Mouse (Mus musculus): ENCODE data around the gene Fam102b. TPM values are rescaled to one million over a fixed set of nuclear protein-coding genes. Genes with fewer than 3 reads are reported as not detected.

The Fam102b gene
- polyA plus RNA-seq, 1 experiment = 27.8 TPM

- no peak for TF ChIP-seq POLR2A (IDR thresholded peaks at IDR 0.05; ENCODE audit: low read depth, low read length)
- TF ChIP-seq CTCF (IDR thresholded peaks at IDR 0.05; ENCODE audit: borderline replicate concordance, insufficient read depth, low read length) = no peak
- no peak overlapping the region for H3K27ac ChIP-seq (ENCODE audit: insufficient read depth, low read length)
- no peak overlapping the region for H3K4me3 ChIP-seq (ENCODE audit: insufficient read depth, low read length)
- H3K4me1 ChIP-seq (ENCODE audit: control insufficient read depth, insufficient read depth, low read length) = peaks cover 6% of the 10 kb centered on the region; the same call in 1 of the 2 replicates
Observed at GRCm38 (mm10) chr3:108964361-108965044, 62.9 kb downstream of the Fam102b start.

DNA sequence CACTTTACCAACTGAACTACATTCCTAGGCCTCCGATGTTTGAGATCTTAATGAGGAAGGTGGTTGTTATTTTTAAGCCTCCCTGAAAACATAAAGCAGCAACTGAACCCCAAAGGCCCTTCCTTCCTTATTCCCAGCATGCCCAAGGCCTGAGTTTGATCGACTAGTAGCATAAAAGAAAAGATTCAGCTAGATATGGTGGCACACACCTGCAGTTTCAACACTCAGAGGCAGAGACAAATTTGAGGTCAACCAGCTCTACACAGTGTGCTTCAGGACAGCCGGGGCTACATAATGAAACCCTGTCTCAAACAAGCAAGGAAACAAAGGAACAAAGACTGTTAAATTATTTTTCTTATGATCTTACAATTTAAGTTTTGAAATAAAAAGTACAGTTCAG, 63.6 kb downstream of the Fam102b start:
- H3K4me3 ChIP-seq (ENCODE audit: insufficient read depth, low read length) = no peak overlapping the region
- H3K27ac ChIP-seq (ENCODE audit: insufficient read depth, low read length) = no peak overlapping the region
- H3K4me1 ChIP-seq (ENCODE audit: control insufficient read depth, insufficient read depth, low read length) = peaks cover 9% of the 10 kb centered on the region
- TF ChIP-seq CTCF (IDR thresholded peaks at IDR 0.05; ENCODE audit: borderline replicate concordance, insufficient read depth, low read length) (no peak), POLR2A (IDR thresholded peaks at IDR 0.05; ENCODE audit: low read depth, low read length) (no peak)

GRCm38 (mm10) chr3:108963278-108963677, 64.1 kb downstream of the Fam102b start:
- Histone ChIP-seq H3K27ac (ENCODE audit: insufficient read depth, low read length) (no peak overlapping the region), H3K4me1 (ENCODE audit: control insufficient read depth, insufficient read depth, low read length) (peaks cover 11% of the 10 kb centered on the region), H3K4me3 (ENCODE audit: insufficient read depth, low read length) (no peak overlapping the region)
- no peak for TF ChIP-seq POLR2A (IDR thresholded peaks at IDR 0.05; ENCODE audit: low read depth, low read length)
- no peak for TF ChIP-seq CTCF (IDR thresholded peaks at IDR 0.05; ENCODE audit: borderline replicate concordance, insufficient read depth, low read length)

GRCm38 (mm10) chr3:108961655-108962054, 65.8 kb downstream of the Fam102b start:
- Histone ChIP-seq H3K4me1 (ENCODE audit: control insufficient read depth, insufficient read depth, low read length) (peaks cover 14% of the 10 kb centered on the region), H3K4me3 (ENCODE audit: insufficient read depth, low read length) (no peak overlapping the region), H3K27ac (ENCODE audit: insufficient read depth, low read length) (no peak overlapping the region)
- TF ChIP-seq CTCF (IDR thresholded peaks at IDR 0.05; ENCODE audit: borderline replicate concordance, insufficient read depth, low read length) (no peak), POLR2A (IDR thresholded peaks at IDR 0.05; ENCODE audit: low read depth, low read length) (no peak)

DNA sequence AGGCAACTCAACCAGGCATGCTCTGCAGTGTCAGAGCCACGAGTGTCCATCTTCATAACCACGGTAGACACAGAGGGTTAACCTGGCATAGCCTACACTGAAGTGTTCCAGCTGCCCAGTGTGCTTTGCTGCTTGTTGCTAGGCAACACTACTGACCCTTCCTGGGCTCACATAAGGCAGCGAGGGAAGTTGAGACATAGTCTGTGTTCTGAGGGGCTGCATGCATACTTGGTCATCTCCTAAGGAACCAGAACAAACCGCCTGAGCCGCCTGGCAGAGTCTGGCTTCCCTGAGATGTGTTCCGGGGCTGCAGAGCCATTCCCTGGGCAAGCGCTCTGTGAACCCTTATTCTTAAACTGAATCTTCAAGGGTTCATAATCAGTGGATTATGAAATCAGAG, 66.2 kb downstream of the Fam102b start:
- Histone ChIP-seq H3K27ac (ENCODE audit: insufficient read depth, low read length) (no peak overlapping the region), H3K4me1 (ENCODE audit: control insufficient read depth, insufficient read depth, low read length) (peaks cover 14% of the 10 kb centered on the region), H3K4me3 (ENCODE audit: insufficient read depth, low read length) (no peak overlapping the region)
- TF ChIP-seq CTCF (IDR thresholded peaks at IDR 0.05; ENCODE audit: borderline replicate concordance, insufficient read depth, low read length) (no peak), POLR2A (IDR thresholded peaks at IDR 0.05; ENCODE audit: low read depth, low read length) (no peak)

GRCm38 (mm10) chr3:108959680-108960295, 67.6 kb downstream of the Fam102b start:
- no peak overlapping the region for H3K27ac ChIP-seq (ENCODE audit: insufficient read depth, low read length)
- H3K4me1 ChIP-seq (ENCODE audit: control insufficient read depth, insufficient read depth, low read length) = peaks cover 14% of the 10 kb centered on the region
- TF ChIP-seq POLR2A (IDR thresholded peaks at IDR 0.05; ENCODE audit: low read depth, low read length) (no peak), CTCF (IDR thresholded peaks at IDR 0.05; ENCODE audit: borderline replicate concordance, insufficient read depth, low read length) (no peak)
- H3K4me3 ChIP-seq (ENCODE audit: insufficient read depth, low read length) = no peak overlapping the region

- no peak for TF ChIP-seq POLR2A (IDR thresholded peaks at IDR 0.05; ENCODE audit: low read depth, low read length)
- TF ChIP-seq CTCF (IDR thresholded peaks at IDR 0.05; ENCODE audit: borderline replicate concordance, insufficient read depth, low read length) = no peak
- Histone ChIP-seq H3K4me1 (ENCODE audit: control insufficient read depth, insufficient read depth, low read length) (peaks cover 14% of the 10 kb centered on the region), H3K4me3 (ENCODE audit: insufficient read depth, low read length) (no peak overlapping the region), H3K27ac (ENCODE audit: insufficient read depth, low read length) (no peak overlapping the region)
Observed at GRCm38 (mm10) chr3:108957976-108958375, 69.4 kb downstream of the Fam102b start.

GRCm38 (mm10) chr3:108940996-108941395, 86.4 kb downstream of the Fam102b start:
- H3K4me1 ChIP-seq (ENCODE audit: control insufficient read depth, insufficient read depth, low read length) = no peaks in the 10 kb centered on the region
- no peak overlapping the region for H3K27ac ChIP-seq (ENCODE audit: insufficient read depth, low read length)
- H3K4me3 ChIP-seq (ENCODE audit: insufficient read depth, low read length) = no peak overlapping the region
- TF ChIP-seq CTCF (IDR thresholded peaks at IDR 0.05; ENCODE audit: borderline replicate concordance, insufficient read depth, low read length) (no peak), POLR2A (IDR thresholded peaks at IDR 0.05; ENCODE audit: low read depth, low read length) (no peak)

- no peak within 1 kb of the TSS for H3K4me3 ChIP-seq (ENCODE audit: insufficient read depth, low read length)
Observed at GRCm38 (mm10) chr3:108940001-108940633, 87.3 kb downstream of the Fam102b start, which contains the start of gene Gm9857. Gm9857 (minus strand) TSS chr3:108940445.

DNA sequence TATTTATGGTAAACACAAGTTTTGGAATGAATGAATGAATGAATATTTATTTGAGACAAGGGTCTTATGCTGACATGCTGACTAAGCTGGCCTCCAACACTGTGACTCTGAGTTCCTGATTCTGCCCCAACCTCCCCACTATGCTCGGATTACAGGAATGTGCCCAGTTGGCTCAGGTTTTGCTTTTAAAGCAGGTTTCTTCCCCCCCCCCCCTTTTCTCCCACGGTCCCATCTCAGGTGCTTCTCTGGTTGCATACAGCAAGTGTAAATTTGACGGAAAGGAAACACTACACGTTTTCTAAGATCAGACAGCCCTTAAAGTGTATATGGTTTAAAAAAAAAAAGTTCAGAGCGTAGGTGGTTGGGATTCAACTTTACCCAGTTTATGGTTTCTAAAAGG, 87.8 kb downstream of the Fam102b start, which contains the start of gene Henmt1:
Henmt1 (plus strand) TSS at position 301 of the 400 bp plus-strand sequence.
- Histone ChIP-seq H3K4me3 (ENCODE audit: insufficient read depth, low read length) (no peak within 1 kb of the TSS), H3K27ac (ENCODE audit: insufficient read depth, low read length) (no peak within 1 kb of the TSS)
- TF ChIP-seq CTCF (IDR thresholded peaks at IDR 0.05; ENCODE audit: borderline replicate concordance, insufficient read depth, low read length) (no peak), POLR2A (IDR thresholded peaks at IDR 0.05; ENCODE audit: low read depth, low read length) (no peak)

More at GRCm38 (mm10) chr3:108940001-108940633, 87.3 kb downstream of the Fam102b start, which contains the start of gene Gm9857:
- Histone ChIP-seq H3K27ac (ENCODE audit: insufficient read depth, low read length) (no peak within 1 kb of the TSS), H3K4me1 (ENCODE audit: control insufficient read depth, insufficient read depth, low read length) (no peaks in the 10 kb centered on the region)
- no peak for TF ChIP-seq CTCF (IDR thresholded peaks at IDR 0.05; ENCODE audit: borderline replicate concordance, insufficient read depth, low read length)
- no peak for TF ChIP-seq POLR2A (IDR thresholded peaks at IDR 0.05; ENCODE audit: low read depth, low read length)

More for the DNA sequence above, 87.8 kb downstream of the Fam102b start, which contains the start of gene Henmt1:
- no peaks in the 10 kb centered on the region for H3K4me1 ChIP-seq (ENCODE audit: control insufficient read depth, insufficient read depth, low read length)

Data from embryonic fibroblast, embryonic 13.5 days (primary cell).